Mouse (Mus musculus) small intestine, adult 2 months (tissue): Measurements from ENCODE around the gene Gnaq.

Experiments used
- CTCF ChIP-seq: fragments of 200-500 bp; IDR thresholded peaks from 2 replicates; pipeline ENCODE4 v1.5.1; 2012; ENCODE audit warnings: low read depth, mild to moderate bottlenecking, control low read depth, inconsistent platforms, low read length, moderate library complexity, mixed read lengths; ENCODE audit not compliant: insufficient replicate concordance, insufficient read length; ENCODE audit errors: extremely low read depth
- POLR2A ChIP-seq: fragments of 200-500 bp; IDR thresholded peaks from 2 replicates; pipeline ENCODE4 v1.6.1; 2012; ENCODE audit warnings: low read depth, mild to moderate bottlenecking, control low read depth, inconsistent platforms, low read length, moderate library complexity

DNA sequence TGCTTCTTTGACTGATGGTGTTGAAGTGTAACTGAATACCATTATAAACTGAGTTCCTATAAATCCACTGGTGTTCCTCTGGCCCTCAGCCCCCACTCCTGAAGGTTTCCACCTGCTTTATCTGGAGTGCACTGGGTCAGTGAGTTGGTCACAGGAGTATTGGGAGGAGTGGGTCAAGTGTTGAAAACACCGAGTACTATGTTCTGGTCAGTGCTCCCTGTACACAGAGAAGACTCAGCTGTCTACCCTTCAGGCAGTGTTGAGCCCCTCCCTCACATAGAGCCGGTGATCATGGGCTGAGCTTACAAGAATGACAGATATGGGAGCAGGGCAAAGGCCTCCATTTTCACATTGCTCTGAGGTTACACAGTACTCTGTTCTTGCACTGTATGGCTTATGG is 28.6 kb downstream of the Gnaq start:
- TF ChIP-seq CTCF (no peak), POLR2A (no peak)
